Mouse (Mus musculus): ENCODE measurements around the gene Tubb4b. TPM values are rescaled to one million over a fixed set of nuclear protein-coding genes. Genes with fewer than 3 reads are reported as not detected.

Tubb4b gene
- 665 and 888 TPM in 2 replicates for total RNA-seq (2014; rRNA removed; ENCODE audit: low replicate concordance)
- 217 and 244 TPM in 2 replicates for polyA plus RNA-seq (2015; fragmentation: Nextera tagmentation; extraction: Ambion mirVana)

- TF ChIP-seq CTCF (IDR thresholded peaks at IDR 0.05; ENCODE audit: low read depth), result peak; percentile 20; the same call in 1 of the 2 replicates
- no peak for TF ChIP-seq EP300 (IDR thresholded peaks at IDR 0.05; ENCODE audit: low read depth)
- Histone ChIP-seq H3K4me1 (ENCODE audit: control insufficient read depth, insufficient read depth) (peaks cover 22% of the 10 kb centered on the region), H3K9ac (replicated peaks; ENCODE audit: low read depth, low read length) (peak within 1 kb of the TSS; percentile 83), H3K4me3 (ENCODE audit: low read depth, low read length) (peak within 1 kb of the TSS; percentile 78), H3K36me3 (replicated peaks; ENCODE audit: control insufficient read depth, insufficient read depth, low read length) (peaks cover 11% of the 10 kb centered on the region), H3K9me3 (replicated peaks; ENCODE audit: control insufficient read depth, low read length) (no peaks in the 10 kb centered on the region), H3K27me3 (ENCODE audit: control insufficient read depth, insufficient read depth, low read length) (no peaks in the 10 kb centered on the region), H3K4me2 (ENCODE audit: low read depth, low read length) (peak within 1 kb of the TSS; percentile 86), H3K27ac (ENCODE audit: low read depth) (peak within 1 kb of the TSS; percentile 96)
- no peak for DNase-seq (ENCODE audit: low spot score)
- ATAC-seq (ENCODE audit: insufficient read depth, low read depth), result no peak
- WGBS, result 0% methylated on average over 13 of the region's 17 CpGs
These were observed at the start of gene Tubb4b for GRCm38 (mm10) chr2:25224492-25224765. Tubb4b (minus strand) TSS chr2:25224702.

GRCm38 (mm10) chr2:25273010-25273409, 48.5 kb upstream of the Tubb4b start:
- Histone ChIP-seq H3K27me3 (ENCODE audit: control insufficient read depth, insufficient read depth, low read length) (no peaks in the 10 kb centered on the region), H3K9me3 (replicated peaks; ENCODE audit: control insufficient read depth, low read length) (no peaks in the 10 kb centered on the region), H3K9ac (replicated peaks; ENCODE audit: low read depth, low read length) (peak overlapping the region; percentile 67), H3K4me3 (ENCODE audit: low read depth, low read length) (peak overlapping the region; percentile 80), H3K4me2 (ENCODE audit: low read depth, low read length) (peak overlapping the region; percentile 85), H3K4me1 (ENCODE audit: control insufficient read depth, insufficient read depth) (peaks cover 17% of the 10 kb centered on the region), H3K27ac (ENCODE audit: low read depth) (peak overlapping the region; percentile 87), H3K36me3 (replicated peaks; ENCODE audit: control insufficient read depth, insufficient read depth, low read length) (peaks cover 61% of the 10 kb centered on the region)
- 24% methylated on average over 16 of the region's 16 CpGs for WGBS
- no peak for ATAC-seq (ENCODE audit: insufficient read depth, low read depth)
- TF ChIP-seq EP300 (IDR thresholded peaks at IDR 0.05; ENCODE audit: low read depth) (no peak), CTCF (IDR thresholded peaks at IDR 0.05; ENCODE audit: low read depth) (no peak)
- no peak for DNase-seq (ENCODE audit: low spot score)

- DNase-seq (ENCODE audit: low spot score), result no peak
- H3K4me1 ChIP-seq (ENCODE audit: control insufficient read depth, insufficient read depth), result peaks cover 17% of the 10 kb centered on the region
- 0% methylated on average over 28 of the region's 29 CpGs for WGBS
- H3K36me3 ChIP-seq (replicated peaks; ENCODE audit: control insufficient read depth, insufficient read depth, low read length), result peaks cover 56% of the 10 kb centered on the region
- TF ChIP-seq CTCF (IDR thresholded peaks at IDR 0.05; ENCODE audit: low read depth), result no peak
- no peak for TF ChIP-seq EP300 (IDR thresholded peaks at IDR 0.05; ENCODE audit: low read depth)
- H3K4me2 ChIP-seq (ENCODE audit: low read depth, low read length), result peak overlapping the region; percentile 85
- no peaks in the 10 kb centered on the region for H3K27me3 ChIP-seq (ENCODE audit: control insufficient read depth, insufficient read depth, low read length)
- peak overlapping the region; percentile 67 for H3K9ac ChIP-seq (replicated peaks; ENCODE audit: low read depth, low read length)
- ATAC-seq (ENCODE audit: insufficient read depth, low read depth), result peak; percentile 9; the same call in 1 of the 2 replicates
- peak overlapping the region; percentile 80 for H3K4me3 ChIP-seq (ENCODE audit: low read depth, low read length)
- H3K9me3 ChIP-seq (replicated peaks; ENCODE audit: control insufficient read depth, low read length), result no peaks in the 10 kb centered on the region
- H3K27ac ChIP-seq (ENCODE audit: low read depth), result peak overlapping the region; percentile 87
These were observed 48.0 kb upstream of the Tubb4b start for GRCm38 (mm10) chr2:25272515-25272914.

DNA sequence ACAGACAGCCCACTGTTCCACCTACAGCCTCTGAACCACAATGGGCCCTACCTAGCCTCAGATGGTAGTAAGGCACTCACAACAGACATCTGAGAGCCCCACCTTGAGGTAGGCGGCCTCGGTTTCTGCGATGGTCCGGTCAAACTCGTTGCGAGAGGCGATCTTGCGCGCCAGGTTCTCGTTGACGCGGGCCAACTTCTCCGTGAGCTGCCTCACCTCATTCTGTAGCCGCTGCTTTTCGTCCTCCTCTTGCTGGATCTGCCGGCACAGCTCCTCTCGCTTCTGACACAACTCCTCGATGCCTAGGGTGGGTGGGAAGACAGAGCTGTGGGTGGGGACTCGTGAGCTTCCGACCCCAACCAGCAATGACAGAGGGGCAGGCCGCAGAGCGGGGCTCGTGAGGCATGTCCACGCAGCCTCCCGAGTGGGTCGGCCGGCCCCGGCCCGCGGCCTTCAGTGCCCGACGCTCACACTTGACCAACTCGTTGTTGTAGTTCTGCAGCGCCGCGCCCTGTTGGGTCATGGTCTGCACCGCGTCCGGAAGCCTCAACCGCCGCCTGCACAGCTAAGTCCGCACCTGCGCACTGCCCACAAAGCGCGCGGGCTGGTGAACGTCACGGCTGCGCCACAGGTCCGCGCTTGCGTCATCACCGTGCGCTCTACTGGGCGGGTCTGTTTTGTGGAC, 47.5 kb upstream of the Tubb4b start, which contains the start of the genes Ssna1 and Anapc2:
Gene Ssna1, minus strand, starts transcription at position 612 of the 685 bp plus-strand sequence.
Gene Anapc2, plus strand, starts transcription at position 652 of the 685 bp plus-strand sequence.
- DNase-seq (ENCODE audit: low spot score), result peak; percentile 91
- peaks cover 51% of the 10 kb centered on the region for H3K36me3 ChIP-seq (replicated peaks; ENCODE audit: control insufficient read depth, insufficient read depth, low read length)
- H3K9ac ChIP-seq (replicated peaks; ENCODE audit: low read depth, low read length), result peak within 1 kb of the TSS; percentile 67
- H3K4me2 ChIP-seq (ENCODE audit: low read depth, low read length), result peak within 1 kb of the TSS; percentile 85
- H3K4me3 ChIP-seq (ENCODE audit: low read depth, low read length), result peak within 1 kb of the TSS; percentile 80
- no peaks in the 10 kb centered on the region for H3K9me3 ChIP-seq (replicated peaks; ENCODE audit: control insufficient read depth, low read length)
- peaks cover 22% of the 10 kb centered on the region for H3K4me1 ChIP-seq (ENCODE audit: control insufficient read depth, insufficient read depth)
- TF ChIP-seq EP300 (IDR thresholded peaks at IDR 0.05; ENCODE audit: low read depth), result no peak
- peak; percentile 40 for TF ChIP-seq CTCF (IDR thresholded peaks at IDR 0.05; ENCODE audit: low read depth)
- peak; percentile 98 for ATAC-seq (ENCODE audit: insufficient read depth, low read depth)
- peak within 1 kb of the TSS; percentile 87 for H3K27ac ChIP-seq (ENCODE audit: low read depth)
- H3K27me3 ChIP-seq (ENCODE audit: control insufficient read depth, insufficient read depth, low read length), result no peaks in the 10 kb centered on the region
- under 1% methylated on average over 55 of the region's 55 CpGs for WGBS

DNA sequence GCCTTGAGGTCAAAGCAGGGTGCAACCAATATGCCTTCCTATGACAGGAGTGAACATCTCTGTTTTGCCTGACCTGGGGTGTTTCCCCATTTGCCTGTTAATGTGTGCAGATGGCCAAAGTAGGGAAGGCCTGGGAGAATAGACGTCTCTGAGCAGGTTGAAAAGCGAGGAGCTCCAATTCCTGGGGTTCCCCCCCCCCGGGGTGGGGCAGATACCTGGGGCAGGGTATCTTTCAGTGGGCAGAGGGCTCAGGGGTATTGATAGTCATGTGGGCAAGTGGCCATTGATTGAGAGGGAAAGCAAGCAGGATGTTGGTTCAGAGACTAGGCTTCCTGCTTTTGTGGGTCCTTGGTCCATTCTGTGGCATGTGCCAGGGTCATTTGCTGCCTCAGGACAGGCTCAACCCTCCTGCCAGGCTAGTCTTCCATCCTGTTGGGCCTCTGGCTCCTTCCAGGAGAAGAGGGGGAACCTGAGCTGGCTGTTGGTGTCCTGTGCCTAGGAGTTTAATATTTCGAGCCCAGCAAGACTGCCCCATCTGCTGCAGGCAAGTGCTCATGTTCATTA, 43.3 kb upstream of the Tubb4b start:
- peaks cover 22% of the 10 kb centered on the region for H3K36me3 ChIP-seq (replicated peaks; ENCODE audit: control insufficient read depth, insufficient read depth, low read length)
- H3K4me1 ChIP-seq (ENCODE audit: control insufficient read depth, insufficient read depth), result peaks cover 36% of the 10 kb centered on the region
- H3K9ac ChIP-seq (replicated peaks; ENCODE audit: low read depth, low read length), result no peak overlapping the region
- no peak for TF ChIP-seq CTCF (IDR thresholded peaks at IDR 0.05; ENCODE audit: low read depth)
- no peak for DNase-seq (ENCODE audit: low spot score)
- ATAC-seq (ENCODE audit: insufficient read depth, low read depth), result no peak
- no peaks in the 10 kb centered on the region for H3K27me3 ChIP-seq (ENCODE audit: control insufficient read depth, insufficient read depth, low read length)
- H3K4me3 ChIP-seq (ENCODE audit: low read depth, low read length), result no peak overlapping the region
- WGBS, result 57% methylated on average over 4 of the region's 4 CpGs
- no peaks in the 10 kb centered on the region for H3K9me3 ChIP-seq (replicated peaks; ENCODE audit: control insufficient read depth, low read length)
- no peak overlapping the region for H3K27ac ChIP-seq (ENCODE audit: low read depth)
- no peak overlapping the region for H3K4me2 ChIP-seq (ENCODE audit: low read depth, low read length)

Data from heart, postnatal 0 days (tissue).